Mouse (Mus musculus) ES-Bruce4 (cell line): ENCODE results near the gene Nkrf.

Source experiments
- CTCF ChIP-seq: IDR thresholded peaks from one replicate; pipeline ENCODE4 v1.8.1; 2011; ENCODE audit warnings: low read depth, low read length
- POLR2A ChIP-seq: IDR thresholded peaks from one replicate; pipeline ENCODE4 v1.8.1; 2011; ENCODE audit warnings: low read length; ENCODE audit not compliant: insufficient read depth

- TF ChIP-seq POLR2A: no peak
- no peak for TF ChIP-seq CTCF
Measured at GRCm38 (mm10) chrX:36863766-36864608, 38.7 kb downstream of the Nkrf start.
